Mouse (Mus musculus): Measurements from ENCODE around the gene Plekhh3.

GRCm38 (mm10) chr11:101180261-101180660 is 9.1 kb upstream of the Plekhh3 start:
- TF ChIP-seq CTCF (IDR thresholded peaks at IDR 0.05; ENCODE audit: low read depth, low read length) (no peak), GATA2 (IDR thresholded peaks at IDR 0.05; ENCODE audit: borderline replicate concordance, low read depth, low read length) (no peak), TAL1 (conservative IDR thresholded peaks at IDR 0.05; ENCODE audit: low read depth, low read length) (no peak), POLR2AphosphoS5 (IDR thresholded peaks at IDR 0.05; ENCODE audit: insufficient replicate concordance, low read depth, low read length) (no peak), GATA1 (IDR thresholded peaks at IDR 0.05; ENCODE audit: borderline replicate concordance, low read length) (no peak)

Data from G1E (cell line).